Mouse (Mus musculus): ENCODE results near the gene Pak2. TPM values are rescaled to one million over a fixed set of nuclear protein-coding genes. Genes with fewer than 3 reads are reported as not detected.

The Pak2 gene
- polyA plus RNA-seq, 1 experiment from 2014 or later: 49.6 TPM

- 87% methylated on average over 10 of the region's 10 CpGs for WGBS
- ATAC-seq (ENCODE audit: low FRiP score): no peak
- Histone ChIP-seq H3K9ac (ENCODE audit: low read length) (no peak overlapping the region), H3K9me3 (ENCODE audit: control insufficient read depth, low read length) (no peaks in the 10 kb centered on the region), H3K4me2 (no peak overlapping the region), H3K36me3 (ENCODE audit: control insufficient read depth, insufficient read depth, low read length) (no peaks in the 10 kb centered on the region), H3K27ac (ENCODE audit: low read depth, low read length) (no peak overlapping the region), H3K27me3 (ENCODE audit: control insufficient read depth, insufficient read depth, low read length) (no peaks in the 10 kb centered on the region), H3K4me3 (ENCODE audit: low read depth, low read length) (no peak overlapping the region), H3K4me1 (ENCODE audit: control insufficient read depth, insufficient read depth, low read length) (no peaks in the 10 kb centered on the region)
- DNase-seq (ENCODE audit: low spot score, missing footprints): no peak
These were observed 35.3 kb upstream of the Pak2 start for GRCm38 (mm10) chr16:32114406-32114805.

DNA sequence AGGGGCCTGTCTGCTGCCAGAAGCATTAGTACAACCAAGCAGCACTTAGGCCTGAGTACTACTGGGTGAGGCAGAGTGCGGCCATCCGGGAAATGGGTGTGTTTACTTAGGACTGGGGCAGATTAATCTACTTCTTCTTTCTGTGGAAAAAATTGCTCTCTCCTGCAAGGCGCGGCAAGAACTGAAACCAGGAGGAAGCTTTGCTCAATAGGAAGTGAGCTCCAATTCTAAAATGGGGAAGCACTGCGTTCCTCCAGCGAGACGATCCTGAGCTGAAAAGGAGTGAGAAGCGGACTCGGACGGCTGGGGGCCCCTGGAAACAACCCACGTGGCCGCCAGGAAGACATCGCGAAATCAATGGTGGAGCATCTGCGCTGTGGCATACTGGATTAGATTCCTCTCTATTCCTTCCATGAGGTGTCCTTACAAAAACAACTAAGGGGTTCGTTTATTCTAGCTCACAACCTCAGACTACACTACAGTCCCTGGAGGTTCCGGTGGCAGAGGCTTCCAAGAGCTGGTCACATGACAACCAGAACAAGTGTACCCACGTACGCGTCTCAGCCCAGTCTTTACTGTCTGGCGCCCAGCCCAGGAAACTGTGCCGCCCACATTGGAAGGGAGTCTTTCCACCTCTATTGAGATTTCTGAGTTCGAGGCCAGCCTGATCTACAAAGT is 34.5 kb upstream of the Pak2 start:
- WGBS: 77% methylated on average over 23 of the region's 23 CpGs
- Histone ChIP-seq H3K9me3 (ENCODE audit: control insufficient read depth, low read length) (no peaks in the 10 kb centered on the region), H3K4me2 (no peak overlapping the region), H3K4me3 (ENCODE audit: low read depth, low read length) (no peak overlapping the region), H3K36me3 (ENCODE audit: control insufficient read depth, insufficient read depth, low read length) (no peaks in the 10 kb centered on the region), H3K27me3 (ENCODE audit: control insufficient read depth, insufficient read depth, low read length) (no peaks in the 10 kb centered on the region), H3K27ac (ENCODE audit: low read depth, low read length) (no peak overlapping the region), H3K9ac (ENCODE audit: low read length) (no peak overlapping the region), H3K4me1 (ENCODE audit: control insufficient read depth, insufficient read depth, low read length) (no peaks in the 10 kb centered on the region)
- DNase-seq (ENCODE audit: low spot score, missing footprints): no peak
- ATAC-seq (ENCODE audit: low FRiP score): no peak

DNA sequence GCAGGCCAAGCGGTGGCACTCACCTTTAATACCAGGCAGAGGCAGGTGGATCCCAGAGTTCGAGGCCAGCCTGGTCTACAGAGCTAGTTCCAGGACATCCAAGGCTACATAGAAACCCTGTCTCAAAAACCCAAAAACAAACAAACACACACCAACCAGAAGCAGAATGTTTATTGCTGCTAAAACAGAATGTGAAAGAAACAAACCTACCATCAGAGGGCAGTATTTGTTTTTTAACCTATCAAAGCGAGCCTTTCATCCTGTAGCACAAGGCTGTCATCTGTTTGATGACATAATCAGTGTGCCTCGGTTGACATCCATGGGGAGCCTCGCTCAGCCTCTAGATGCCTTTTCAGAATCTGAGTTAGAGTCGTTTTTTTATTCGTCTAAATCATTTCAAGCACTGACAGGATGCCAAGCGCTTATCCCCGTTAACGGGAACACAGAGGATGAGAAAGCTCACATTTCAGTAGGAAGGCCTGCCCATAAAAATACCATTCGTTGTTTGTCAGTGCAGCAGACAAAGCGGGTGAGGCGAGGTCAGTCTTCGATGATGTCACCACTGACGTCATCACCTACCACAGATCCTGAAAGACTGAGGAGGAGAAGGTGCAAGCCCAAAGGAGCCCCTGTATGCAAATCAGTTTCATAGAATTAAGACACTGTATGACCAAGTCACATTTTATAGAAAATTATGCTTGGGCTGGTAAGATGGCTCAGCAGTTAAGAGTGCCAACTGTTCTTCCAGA is 32.0 kb upstream of the Pak2 start:
- H3K27me3 ChIP-seq (ENCODE audit: control insufficient read depth, insufficient read depth, low read length): no peaks in the 10 kb centered on the region
- H3K9ac ChIP-seq (ENCODE audit: low read length): no peak overlapping the region
- H3K4me2 ChIP-seq: no peak overlapping the region
- H3K4me1 ChIP-seq (ENCODE audit: control insufficient read depth, insufficient read depth, low read length): no peaks in the 10 kb centered on the region
- H3K36me3 ChIP-seq (ENCODE audit: control insufficient read depth, insufficient read depth, low read length): no peaks in the 10 kb centered on the region
- H3K9me3 ChIP-seq (ENCODE audit: control insufficient read depth, low read length): no peaks in the 10 kb centered on the region
- WGBS: 84% methylated on average over 15 of the region's 15 CpGs
- no peak for DNase-seq (ENCODE audit: low spot score, missing footprints)
- ATAC-seq (ENCODE audit: low FRiP score): no peak
- no peak overlapping the region for H3K27ac ChIP-seq (ENCODE audit: low read depth, low read length)
- no peak overlapping the region for H3K4me3 ChIP-seq (ENCODE audit: low read depth, low read length)

GRCm38 (mm10) chr16:32108578-32108977 is 29.4 kb upstream of the Pak2 start:
- H3K4me3 ChIP-seq (ENCODE audit: low read depth, low read length): no peak overlapping the region
- ATAC-seq (ENCODE audit: low FRiP score) (no peak), DNase-seq (ENCODE audit: low spot score, missing footprints) (no peak)
- H3K27ac ChIP-seq (ENCODE audit: low read depth, low read length): no peak overlapping the region
- no peak overlapping the region for H3K4me2 ChIP-seq
- no peaks in the 10 kb centered on the region for H3K4me1 ChIP-seq (ENCODE audit: control insufficient read depth, insufficient read depth, low read length)
- no peak overlapping the region for H3K9ac ChIP-seq (ENCODE audit: low read length)
- H3K9me3 ChIP-seq (ENCODE audit: control insufficient read depth, low read length): no peaks in the 10 kb centered on the region
- 89% methylated on average over 2 of the region's 2 CpGs for WGBS
- H3K27me3 ChIP-seq (ENCODE audit: control insufficient read depth, insufficient read depth, low read length): no peaks in the 10 kb centered on the region
- H3K36me3 ChIP-seq (ENCODE audit: control insufficient read depth, insufficient read depth, low read length): peaks cover 4% of the 10 kb centered on the region

GRCm38 (mm10) chr16:32108170-32108569 is 29.0 kb upstream of the Pak2 start:
- peaks cover 6% of the 10 kb centered on the region for H3K36me3 ChIP-seq (ENCODE audit: control insufficient read depth, insufficient read depth, low read length)
- H3K4me1 ChIP-seq (ENCODE audit: control insufficient read depth, insufficient read depth, low read length): no peaks in the 10 kb centered on the region
- no peak overlapping the region for H3K9ac ChIP-seq (ENCODE audit: low read length)
- 81% methylated on average over 7 of the region's 7 CpGs for WGBS
- no peak overlapping the region for H3K27ac ChIP-seq (ENCODE audit: low read depth, low read length)
- no peaks in the 10 kb centered on the region for H3K9me3 ChIP-seq (ENCODE audit: control insufficient read depth, low read length)
- no peaks in the 10 kb centered on the region for H3K27me3 ChIP-seq (ENCODE audit: control insufficient read depth, insufficient read depth, low read length)
- no peak for ATAC-seq (ENCODE audit: low FRiP score)
- DNase-seq (ENCODE audit: low spot score, missing footprints): no peak
- no peak overlapping the region for H3K4me2 ChIP-seq
- H3K4me3 ChIP-seq (ENCODE audit: low read depth, low read length): no peak overlapping the region

DNA sequence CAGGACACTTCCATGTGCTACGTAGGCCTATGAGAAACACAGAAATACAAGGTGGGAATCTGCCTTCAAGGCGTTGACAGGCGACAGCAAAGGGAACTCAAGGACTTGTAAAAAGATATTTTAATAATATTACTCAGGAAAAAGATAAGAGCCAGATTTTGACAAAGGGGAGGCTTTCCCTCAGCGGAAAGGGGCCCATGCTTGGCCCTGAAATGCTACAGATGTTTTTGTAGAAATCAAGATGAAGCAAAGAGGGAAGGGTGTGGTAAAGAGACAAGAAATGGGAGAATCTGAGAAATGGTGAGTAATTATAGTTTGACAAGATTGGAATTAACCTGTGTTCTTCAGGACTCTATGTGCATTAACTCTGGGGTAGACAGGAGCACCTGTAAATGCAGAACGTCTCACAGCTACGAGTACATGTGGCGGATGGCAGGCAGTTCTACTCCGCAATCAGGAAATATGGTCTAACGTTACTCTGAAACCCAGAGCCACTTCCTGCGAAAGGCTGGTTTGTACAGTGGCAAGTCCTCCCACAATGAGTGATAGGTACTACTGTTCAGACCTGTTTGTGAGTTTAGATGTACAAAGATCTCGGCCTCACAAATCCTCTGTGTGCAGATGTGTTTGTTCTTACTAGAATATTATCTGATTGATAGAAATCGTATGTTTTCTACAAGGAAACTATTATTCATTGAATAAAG is 28.4 kb upstream of the Pak2 start:
- Histone ChIP-seq H3K4me3 (ENCODE audit: low read depth, low read length) (no peak overlapping the region), H3K27me3 (ENCODE audit: control insufficient read depth, insufficient read depth, low read length) (no peaks in the 10 kb centered on the region), H3K4me2 (no peak overlapping the region), H3K9ac (ENCODE audit: low read length) (no peak overlapping the region), H3K27ac (ENCODE audit: low read depth, low read length) (no peak overlapping the region), H3K36me3 (ENCODE audit: control insufficient read depth, insufficient read depth, low read length) (peaks cover 7% of the 10 kb centered on the region), H3K4me1 (ENCODE audit: control insufficient read depth, insufficient read depth, low read length) (no peaks in the 10 kb centered on the region), H3K9me3 (ENCODE audit: control insufficient read depth, low read length) (no peaks in the 10 kb centered on the region)
- DNase-seq (ENCODE audit: low spot score, missing footprints) (no peak), ATAC-seq (ENCODE audit: low FRiP score) (no peak)
- WGBS: 93% methylated on average over 12 of the region's 12 CpGs

GRCm38 (mm10) chr16:32105698-32106097 is 26.6 kb upstream of the Pak2 start:
- WGBS: 98% methylated on average over 1 of the region's 1 CpGs
- DNase-seq (ENCODE audit: low spot score, missing footprints): no peak
- Histone ChIP-seq H3K9ac (ENCODE audit: low read length) (no peak overlapping the region), H3K9me3 (ENCODE audit: control insufficient read depth, low read length) (no peaks in the 10 kb centered on the region), H3K27ac (ENCODE audit: low read depth, low read length) (no peak overlapping the region), H3K36me3 (ENCODE audit: control insufficient read depth, insufficient read depth, low read length) (peaks cover 7% of the 10 kb centered on the region), H3K4me3 (ENCODE audit: low read depth, low read length) (no peak overlapping the region), H3K27me3 (ENCODE audit: control insufficient read depth, insufficient read depth, low read length) (no peaks in the 10 kb centered on the region), H3K4me2 (no peak overlapping the region), H3K4me1 (ENCODE audit: control insufficient read depth, insufficient read depth, low read length) (no peaks in the 10 kb centered on the region)
- no peak for ATAC-seq (ENCODE audit: low FRiP score)

- H3K4me3 ChIP-seq (ENCODE audit: low read depth, low read length): no peak overlapping the region
- no peaks in the 10 kb centered on the region for H3K9me3 ChIP-seq (ENCODE audit: control insufficient read depth, low read length)
- H3K4me1 ChIP-seq (ENCODE audit: control insufficient read depth, insufficient read depth, low read length): peaks cover 10% of the 10 kb centered on the region; the same call in 1 of the 2 replicates
- no peak overlapping the region for H3K4me2 ChIP-seq
- H3K9ac ChIP-seq (ENCODE audit: low read length): no peak overlapping the region
- DNase-seq (ENCODE audit: low spot score, missing footprints) (no peak), ATAC-seq (ENCODE audit: low FRiP score) (no peak)
- 93% methylated on average over 13 of the region's 13 CpGs for WGBS
- H3K27me3 ChIP-seq (ENCODE audit: control insufficient read depth, insufficient read depth, low read length): no peaks in the 10 kb centered on the region
- peaks cover 7% of the 10 kb centered on the region for H3K36me3 ChIP-seq (ENCODE audit: control insufficient read depth, insufficient read depth, low read length)
- H3K27ac ChIP-seq (ENCODE audit: low read depth, low read length): no peak overlapping the region
These were observed 23.2 kb upstream of the Pak2 start for GRCm38 (mm10) chr16:32102295-32102694.

GRCm38 (mm10) chr16:32099638-32100150 is 20.6 kb upstream of the Pak2 start, which contains the start of the genes Pigx and Cep19:
Gene Pigx, minus strand, starts transcription at chr16:32099740.
Gene Cep19, plus strand, starts transcription at chr16:32099800.
- H3K36me3 ChIP-seq (ENCODE audit: control insufficient read depth, insufficient read depth, low read length): peaks cover 7% of the 10 kb centered on the region
- DNase-seq (ENCODE audit: low spot score, missing footprints): peak; percentile 100
- WGBS: under 1% methylated on average over 34 of the region's 34 CpGs
- ATAC-seq (ENCODE audit: low FRiP score): peak; percentile 99
- peak within 1 kb of the TSS; percentile 94 for H3K9ac ChIP-seq (ENCODE audit: low read length)
- no peaks in the 10 kb centered on the region for H3K27me3 ChIP-seq (ENCODE audit: control insufficient read depth, insufficient read depth, low read length)
- H3K4me3 ChIP-seq (ENCODE audit: low read depth, low read length): peak within 1 kb of the TSS; percentile 89
- peaks cover 10% of the 10 kb centered on the region; the same call in 1 of the 2 replicates for H3K4me1 ChIP-seq (ENCODE audit: control insufficient read depth, insufficient read depth, low read length)
- H3K9me3 ChIP-seq (ENCODE audit: control insufficient read depth, low read length): no peaks in the 10 kb centered on the region
- H3K4me2 ChIP-seq: peak within 1 kb of the TSS; percentile 80
- H3K27ac ChIP-seq (ENCODE audit: low read depth, low read length): peak within 1 kb of the TSS; percentile 63
